Mouse (Mus musculus) liver, adult 2 months (tissue): ENCODE measurements around the gene Ccnk.

Experiments used
- CTCF ChIP-seq: fragments of 200-500 bp; IDR thresholded peaks from 2 replicates; pipeline ENCODE4 v1.5.1; 2011; ENCODE audit warnings: low read depth, low read length, control low read depth
- POLR2A ChIP-seq: fragments of 200-500 bp; IDR thresholded peaks from 2 replicates; pipeline ENCODE4 v1.6.1; 2011; ENCODE audit warnings: low read length, control low read depth; ENCODE audit not compliant: insufficient read depth; ENCODE audit errors: extremely low read depth

- TF ChIP-seq CTCF (no peak), POLR2A (no peak)
Measured at GRCm38 (mm10) chr12:108149764-108150163, 29.6 kb upstream of the Ccnk start.
